Mouse (Mus musculus): ENCODE data around the gene Ddx41. TPM values are rescaled to one million over a fixed set of nuclear protein-coding genes. Genes with fewer than 3 reads are reported as not detected.
"Not testable (repeated sequence)": the region's sequence is repeated elsewhere in the genome, so short reads cannot be mapped to it uniquely, and the experiment has no call there.

The Ddx41 gene
- total RNA-seq (2021) = 10 to 100 TPM in 1 of 2 experiments, 1 to 10 TPM in 1; 9.1 to 12.0 TPM
- long read RNA-seq, experiment 1, transcript Ddx41-201 (17 exons, 2,205 nt) = major isoform, 20 of 26 reads
- long read RNA-seq, experiment 1, partial matches to known transcripts = 2 of 26 reads
- long read RNA-seq, experiment 1, other reads (novel, unspliced or antisense) = 4 of 26 reads
- long read RNA-seq, experiment 2, transcript Ddx41-201 (17 exons, 2,205 nt) = major isoform, 8 of 14 reads
- long read RNA-seq, experiment 2, partial matches to known transcripts = 2 of 14 reads
- long read RNA-seq, experiment 2, other reads (novel, unspliced or antisense) = 4 of 14 reads

- peak; percentile 99 for DNase-seq (ENCODE audit: low spot score)
Observed at GRCm38 (mm10) chr13:55536194-55537175, at the start of gene Ddx41. TSS of gene Ddx41 (minus strand) at chr13:55536658.

GRCm38 (mm10) chr13:55578086-55578485 is 41.6 kb upstream of the Ddx41 start:
- DNase-seq (ENCODE audit: low spot score) = no peak

DNA sequence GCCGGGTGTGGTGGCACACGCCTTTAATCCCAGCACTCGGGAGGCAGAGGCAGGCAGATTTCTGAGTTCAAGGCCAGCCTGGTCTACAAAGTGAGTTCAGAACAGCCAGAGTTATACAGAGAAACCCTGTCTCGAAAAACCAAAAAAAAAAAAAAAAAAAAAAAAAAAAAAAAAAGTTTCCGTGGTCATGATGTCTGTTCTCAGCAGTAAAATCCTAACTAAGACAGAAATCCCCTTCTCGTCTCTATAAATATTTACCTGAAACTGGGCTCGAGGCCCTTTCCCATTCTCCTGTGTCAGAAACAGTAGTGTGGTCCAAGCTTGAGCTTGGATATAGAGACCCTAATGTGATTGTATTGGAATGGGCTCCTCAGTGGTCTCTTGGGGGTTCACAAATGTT is 40.4 kb upstream of the Ddx41 start:
- not testable (repeated sequence) for DNase-seq (ENCODE audit: low spot score)

GRCm38 (mm10) chr13:55575932-55576331 is 39.5 kb upstream of the Ddx41 start:
- no peak for DNase-seq (ENCODE audit: low spot score)

DNA sequence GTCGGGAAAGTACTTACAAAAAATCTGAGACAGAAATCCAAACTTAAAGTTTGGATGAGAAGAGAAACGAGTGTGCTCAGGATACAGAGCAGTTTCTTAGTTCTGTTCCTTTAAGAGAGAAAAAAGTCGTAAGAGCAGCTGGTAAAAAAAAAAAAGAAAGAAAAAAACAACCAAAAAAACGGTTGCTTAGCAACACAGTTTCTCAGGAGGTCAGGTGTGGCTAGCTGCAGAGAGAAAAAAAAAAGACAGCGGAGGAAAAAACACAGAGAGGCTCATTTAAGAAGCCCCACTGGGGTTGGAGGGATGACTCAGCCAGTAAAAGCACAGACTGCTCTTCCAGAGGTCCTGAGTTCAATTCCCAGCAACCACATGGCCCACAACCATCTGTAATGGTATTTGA is 37.9 kb upstream of the Ddx41 start:
- no peak for DNase-seq (ENCODE audit: low spot score)

GRCm38 (mm10) chr13:55573432-55573831 is 37.0 kb upstream of the Ddx41 start, which contains the start of gene Tmed9:
TSS of gene Tmed9 (plus strand) at chr13:55573732.
- no peak for DNase-seq (ENCODE audit: low spot score)

DNA sequence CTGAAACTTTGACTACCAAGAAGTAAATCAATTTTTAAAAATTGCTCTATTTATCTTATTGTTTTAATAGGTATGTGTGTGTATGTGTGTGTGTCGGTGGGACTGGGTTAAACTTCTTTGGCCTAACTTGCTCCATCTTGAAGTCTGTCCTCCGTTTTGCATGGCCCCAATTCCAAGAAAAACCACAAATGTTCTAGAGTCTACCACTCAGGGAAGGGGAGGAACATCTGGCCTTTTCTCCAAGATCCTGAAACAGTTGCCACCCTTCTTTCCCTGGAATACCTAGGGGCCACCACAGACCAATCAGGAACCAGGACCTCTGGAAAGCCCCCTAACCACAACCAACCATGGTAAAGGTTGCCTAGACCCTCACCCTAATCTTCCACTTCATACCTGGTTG is 35.5 kb upstream of the Ddx41 start:
- no peak for DNase-seq (ENCODE audit: low spot score)

DNA sequence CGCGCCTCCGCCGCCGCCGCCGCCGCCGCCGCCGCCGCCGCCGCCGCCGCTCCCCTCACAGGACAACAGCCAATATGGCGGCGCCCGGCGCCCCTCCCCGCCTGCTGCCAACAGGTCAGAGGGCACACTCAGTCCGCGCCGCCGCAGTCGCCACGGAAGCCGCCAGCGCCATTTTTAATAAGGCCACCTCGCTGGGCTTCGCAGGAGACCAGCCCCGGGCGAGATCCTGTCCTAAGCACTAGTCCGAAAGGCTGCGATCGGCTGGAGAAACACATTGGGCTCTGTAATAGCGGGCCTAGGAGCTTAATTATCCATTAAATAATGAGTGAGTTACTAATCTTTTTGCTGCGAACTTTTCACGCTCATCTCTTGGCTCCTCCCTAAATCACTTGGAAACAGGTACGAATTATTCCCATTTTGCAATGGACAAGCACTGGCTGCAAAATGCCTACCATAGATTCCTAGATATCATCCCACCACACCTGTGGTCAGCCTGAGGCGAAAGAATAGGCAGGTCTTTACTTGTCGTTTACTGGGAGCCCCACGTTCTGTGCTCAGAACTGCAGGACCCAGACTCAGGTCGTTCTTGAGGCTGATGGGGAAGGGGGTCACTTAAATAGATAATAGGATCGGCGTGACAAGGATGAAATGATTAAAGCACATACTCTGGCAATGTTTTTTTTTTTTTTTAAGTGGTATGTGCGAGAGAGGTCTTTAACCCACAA is 34.7 kb upstream of the Ddx41 start, which contains the start of gene Fam193b:
TSS of gene Fam193b (minus strand) at position 94 of the 725 bp plus-strand sequence.
- DNase-seq (ENCODE audit: low spot score) = peak; percentile 96

GRCm38 (mm10) chr13:55570286-55570973 is 34.0 kb upstream of the Ddx41 start:
- DNase-seq (ENCODE audit: low spot score) = no peak

GRCm38 (mm10) chr13:55569726-55570285 is 33.3 kb upstream of the Ddx41 start:
- no peak for DNase-seq (ENCODE audit: low spot score)

DNA sequence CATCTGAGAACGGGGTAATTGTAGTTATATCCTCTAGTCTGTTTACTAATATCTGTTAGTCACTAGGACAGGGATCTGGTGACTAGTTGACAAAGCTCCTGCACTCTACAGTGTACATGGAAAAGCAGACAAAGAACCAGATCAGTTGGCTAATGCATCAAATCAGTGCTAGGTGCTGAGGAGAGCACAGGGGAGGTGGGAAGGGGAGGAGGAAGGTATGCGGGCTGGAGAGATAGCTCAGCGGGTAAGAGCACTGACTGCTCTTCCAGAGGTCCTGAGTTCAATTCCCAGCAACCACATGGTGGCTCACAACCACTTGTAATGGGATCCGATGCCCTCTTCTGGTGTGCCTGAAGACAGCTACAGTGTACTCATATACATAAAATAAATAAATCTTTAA is 32.1 kb upstream of the Ddx41 start:
- DNase-seq (ENCODE audit: low spot score) = not testable (repeated sequence)

- no peak for DNase-seq (ENCODE audit: low spot score)
Observed at GRCm38 (mm10) chr13:55567949-55568348, 31.5 kb upstream of the Ddx41 start.

- no peak for DNase-seq (ENCODE audit: low spot score)
Observed at GRCm38 (mm10) chr13:55567001-55567400, 30.5 kb upstream of the Ddx41 start.

- DNase-seq (ENCODE audit: low spot score) = peak; percentile 47
Observed at GRCm38 (mm10) chr13:55563266-55563879, 26.9 kb upstream of the Ddx41 start.

GRCm38 (mm10) chr13:55557499-55557898 is 21.0 kb upstream of the Ddx41 start:
- no peak for DNase-seq (ENCODE audit: low spot score)

DNA sequence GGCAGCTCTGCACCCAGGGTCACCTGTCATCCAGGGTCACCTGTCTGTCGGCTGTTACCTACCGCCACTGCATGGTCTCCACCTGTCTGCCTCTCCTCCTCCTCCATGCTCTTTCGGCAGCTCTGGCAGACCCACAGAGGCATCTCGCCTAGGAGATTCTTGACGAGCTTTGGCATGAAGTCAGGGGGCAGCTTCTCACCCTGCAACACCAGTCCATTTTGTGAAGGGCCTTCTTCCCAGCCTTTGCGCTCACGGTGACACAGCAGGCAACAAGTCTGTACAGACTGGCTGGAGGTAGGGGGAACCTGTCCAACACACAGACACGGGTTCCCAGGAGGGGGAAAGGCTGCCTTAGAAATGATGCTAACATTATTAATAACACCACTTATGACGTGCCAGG is 19.5 kb upstream of the Ddx41 start:
- DNase-seq (ENCODE audit: low spot score) = no peak

- DNase-seq (ENCODE audit: low spot score) = no peak
Observed at GRCm38 (mm10) chr13:55549061-55549460, 12.6 kb upstream of the Ddx41 start.

DNA sequence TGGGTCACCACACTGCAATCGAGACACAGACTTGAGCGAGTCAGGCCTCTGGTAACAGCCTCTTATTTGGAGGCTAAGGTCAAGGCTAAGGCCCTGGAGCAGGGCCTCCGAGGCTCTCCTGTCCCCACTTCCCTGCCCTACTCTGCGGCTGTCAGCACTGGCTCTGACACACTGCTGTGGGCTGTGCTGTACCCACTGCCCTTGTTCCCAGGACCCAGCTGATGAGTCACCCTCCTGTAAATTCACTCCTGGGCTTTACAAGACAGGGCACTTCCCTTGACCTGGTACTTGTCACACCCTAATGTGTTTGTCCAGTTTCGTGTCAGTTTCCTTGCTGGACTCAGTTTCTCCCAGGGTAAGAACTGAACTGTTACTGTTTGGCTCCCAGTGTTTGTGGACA is 12.0 kb upstream of the Ddx41 start:
- no peak for DNase-seq (ENCODE audit: low spot score)

GRCm38 (mm10) chr13:55547916-55548315 is 11.5 kb upstream of the Ddx41 start:
- peak; percentile 63 for DNase-seq (ENCODE audit: low spot score)

- DNase-seq (ENCODE audit: low spot score) = no peak
Observed at GRCm38 (mm10) chr13:55544792-55545191, 8.3 kb upstream of the Ddx41 start.
